Mouse (Mus musculus): Measurements from ENCODE around the gene Mtor. TPM values are rescaled to one million over a fixed set of nuclear protein-coding genes. Genes with fewer than 3 reads are reported as not detected.

Mtor gene
- polyA plus RNA-seq, 2 experiments = 18.0 to 18.5 TPM

GRCm38 (mm10) chr4:148604141-148604540, 155.7 kb downstream of the Mtor start:
- no peak for TF ChIP-seq POLR2A (IDR thresholded peaks at IDR 0.05; ENCODE audit: borderline replicate concordance, extremely low read depth, insufficient read depth, insufficient read length)
- 70% methylated on average over 7 of the region's 7 CpGs for whole genome bisulfite sequencing
- H3K9ac ChIP-seq (ENCODE audit: low read depth, low read length, severe bottlenecking) = no peak overlapping the region
- no peaks in the 10 kb centered on the region for H3K4me1 ChIP-seq (ENCODE audit: control insufficient read depth, insufficient read depth, low read length)
- H3K27ac ChIP-seq (replicated peaks; ENCODE audit: low read depth, low read length) = no peak overlapping the region
- no peaks in the 10 kb centered on the region for H3K27me3 ChIP-seq (ENCODE audit: control insufficient read depth, insufficient read depth, low read length)
- H3K4me3 ChIP-seq (replicated peaks; ENCODE audit: low read length) = no peak overlapping the region
- no peaks in the 10 kb centered on the region for H3K9me3 ChIP-seq (ENCODE audit: control insufficient read depth, low read length)
- no peak for ATAC-seq (ENCODE audit: low FRiP score, low read depth)
- DNase-seq (ENCODE audit: low spot score) = no peak
- H3K36me3 ChIP-seq (ENCODE audit: control insufficient read depth, insufficient read depth, low read length) = peaks cover 3% of the 10 kb centered on the region; the same call in 1 of the 2 replicates
- no peak overlapping the region for H3K4me2 ChIP-seq (replicated peaks; ENCODE audit: low read depth, low read length, severe bottlenecking)

- Histone ChIP-seq H3K4me1 (ENCODE audit: control insufficient read depth, insufficient read depth, low read length) (no peaks in the 10 kb centered on the region), H3K27me3 (ENCODE audit: control insufficient read depth, insufficient read depth, low read length) (no peaks in the 10 kb centered on the region), H3K36me3 (ENCODE audit: control insufficient read depth, insufficient read depth, low read length) (no peaks in the 10 kb centered on the region; the same call in 1 of the 2 replicates), H3K4me3 (replicated peaks; ENCODE audit: low read length) (no peak overlapping the region), H3K4me2 (replicated peaks; ENCODE audit: low read depth, low read length, severe bottlenecking) (no peak overlapping the region), H3K9me3 (ENCODE audit: control insufficient read depth, low read length) (no peaks in the 10 kb centered on the region), H3K9ac (ENCODE audit: low read depth, low read length, severe bottlenecking) (no peak overlapping the region), H3K27ac (replicated peaks; ENCODE audit: low read depth, low read length) (no peak overlapping the region)
- no peak for TF ChIP-seq POLR2A (IDR thresholded peaks at IDR 0.05; ENCODE audit: borderline replicate concordance, extremely low read depth, insufficient read depth, insufficient read length)
- ATAC-seq (ENCODE audit: low FRiP score, low read depth) (no peak), DNase-seq (ENCODE audit: low spot score) (no peak)
- 79% methylated on average over 3 of the region's 3 CpGs for WGBS
These were observed 156.2 kb downstream of the Mtor start for GRCm38 (mm10) chr4:148604541-148605165.

Other genes with a start within 250 kb of the Mtor start
- 0.47 and 1.4 TPM in 2 replicates for gene Disp3, start 160.6 kb upstream of the Mtor start, polyA plus RNA-seq (2012; rRNA removed)
- gene Disp3, start 160.6 kb upstream of the Mtor start, polyA plus RNA-seq (2014; fragmentation: Nextera tagmentation; extraction: Ambion mirVana) = 0.34 and 0.35 TPM in 2 replicates
- gene Ubiad1, start 3.8 kb upstream of the Mtor start, polyA plus RNA-seq (2012; rRNA removed) = 15.0 and 18.0 TPM in 2 replicates
- gene Ubiad1, start 3.8 kb upstream of the Mtor start, polyA plus RNA-seq (2014; fragmentation: Nextera tagmentation; extraction: Ambion mirVana) = 14.0 and 18.2 TPM in 2 replicates
- 1.4 and 2.2 TPM in 2 replicates for gene Angptl7, start 51.8 kb downstream of the Mtor start, polyA plus RNA-seq (2012; rRNA removed)
- 1.6 and 1.9 TPM in 2 replicates for gene Angptl7, start 51.8 kb downstream of the Mtor start, polyA plus RNA-seq (2014; fragmentation: Nextera tagmentation; extraction: Ambion mirVana)
- gene Exosc10, start 109.8 kb downstream of the Mtor start, polyA plus RNA-seq (2012; rRNA removed) = 70.2 and 74.5 TPM in 2 replicates
- gene Exosc10, start 109.8 kb downstream of the Mtor start, polyA plus RNA-seq (2014; fragmentation: Nextera tagmentation; extraction: Ambion mirVana) = 92.8 and 93.0 TPM in 2 replicates
- 188 and 215 TPM in 2 replicates for gene Srm, start 142.9 kb downstream of the Mtor start, polyA plus RNA-seq (2012; rRNA removed)
- 273 and 284 TPM in 2 replicates for gene Srm, start 142.9 kb downstream of the Mtor start, polyA plus RNA-seq (2014; fragmentation: Nextera tagmentation; extraction: Ambion mirVana)
- 1.5 and 2.0 TPM in 2 replicates for gene Masp2, start 153.9 kb downstream of the Mtor start, polyA plus RNA-seq (2012; rRNA removed)
- gene Masp2, start 153.9 kb downstream of the Mtor start, polyA plus RNA-seq (2014; fragmentation: Nextera tagmentation; extraction: Ambion mirVana) = 0.68 TPM in 1 of 2 replicates, not detected in the other
- gene Tardbp, start 178.4 kb downstream of the Mtor start, polyA plus RNA-seq (2012; rRNA removed) = 674 and 680 TPM in 2 replicates
- gene Tardbp, start 178.4 kb downstream of the Mtor start, polyA plus RNA-seq (2014; fragmentation: Nextera tagmentation; extraction: Ambion mirVana) = 148 and 170 TPM in 2 replicates
- 0.11 and 0.24 TPM in 2 replicates for gene Gm572, start 194.7 kb downstream of the Mtor start, polyA plus RNA-seq (2012; rRNA removed)
- gene Gm572, start 194.7 kb downstream of the Mtor start, polyA plus RNA-seq (2014; fragmentation: Nextera tagmentation; extraction: Ambion mirVana) = not detected in 2 replicates

Measured in limb, embryonic 14.5 days (tissue).